ENCODE assay signal across 8 mouse cellular contexts in genomic region chr16:84774003-84774703, GRCm38 (mm10). TPM values are rescaled to one million over a fixed set of nuclear protein-coding genes. Genes with fewer than 3 reads are reported as not detected.
DNase-seq lines count a peak whose midpoint lies in the region; ATAC-seq and TF ChIP-seq lines count a peak whose summit lies in the region.

Jam2 (plus strand) TSS chr16:84774123.

- no peak for TF ChIP-seq CTCF in spleen, adult 2 months (IDR thresholded peaks at IDR 0.05; ENCODE audit: extremely low read depth, insufficient read depth, insufficient read length, insufficient replicate concordance)
- TF ChIP-seq CTCF in embryonic fibroblast, embryonic 13.5 days (IDR thresholded peaks at IDR 0.05; ENCODE audit: borderline replicate concordance, insufficient read depth, low read length): no peak

- TF ChIP-seq POLR2A in spleen, adult 2 months (IDR thresholded peaks at IDR 0.05; ENCODE audit: low read depth, low read length): no peak
- no peak for TF ChIP-seq POLR2A in embryonic fibroblast, embryonic 13.5 days (IDR thresholded peaks at IDR 0.05; ENCODE audit: low read depth, low read length)

- ATAC-seq in heart, embryonic 11.5 days (replicated peaks; ENCODE audit: insufficient number of reproducible peaks, low FRiP score, low TSS enrichment): peak; percentile 78
- peak; percentile 83 for ATAC-seq in kidney, embryonic 14.5 days (ENCODE audit: low FRiP score, low TSS enrichment)
- ATAC-seq in limb, embryonic 15.5 days (ENCODE audit: insufficient number of reproducible peaks, low FRiP score, low TSS enrichment, low read depth): peak; percentile 81
- ATAC-seq in midbrain, embryonic 15.5 days (replicated peaks): peak; percentile 88

- H3K27ac ChIP-seq in spleen, adult 2 months (ENCODE audit: insufficient read depth, low read length): peak within 1 kb of the TSS; percentile 50
- H3K27ac ChIP-seq in embryonic fibroblast, embryonic 13.5 days (ENCODE audit: insufficient read depth, low read length): no peak within 1 kb of the TSS
- H3K27ac ChIP-seq in heart, embryonic 11.5 days (ENCODE audit: low read depth, low read length): no peak within 1 kb of the TSS
- H3K27ac ChIP-seq in kidney, embryonic 14.5 days (ENCODE audit: low read depth, low read length): no peak within 1 kb of the TSS
- H3K27ac ChIP-seq in limb, embryonic 15.5 days: peak within 1 kb of the TSS; percentile 60; the same call in 1 of the 2 replicates
- H3K27ac ChIP-seq in midbrain, embryonic 15.5 days: peak within 1 kb of the TSS; percentile 87

- peaks cover 5% of the 10 kb centered on the region; the same call in 1 of the 2 replicates for H3K4me1 ChIP-seq in spleen, adult 2 months (ENCODE audit: control insufficient read depth, insufficient read depth, insufficient read length)
- peaks cover 2% of the 10 kb centered on the region; the same call in 1 of the 2 replicates for H3K4me1 ChIP-seq in embryonic fibroblast, embryonic 13.5 days (ENCODE audit: control insufficient read depth, insufficient read depth, low read length)
- peaks cover 2% of the 10 kb centered on the region; the same call in 1 of the 2 replicates for H3K4me1 ChIP-seq in heart, embryonic 11.5 days (ENCODE audit: control insufficient read depth, insufficient read depth, low read length)
- H3K4me1 ChIP-seq in kidney, embryonic 14.5 days (ENCODE audit: control insufficient read depth, insufficient read depth, low read length): 0 out of 2 replicates have a peak, but pooled peaks cover 3% of the 10 kb centered on the region
- H3K4me1 ChIP-seq in limb, embryonic 15.5 days: peaks cover 17% of the 10 kb centered on the region
- peaks cover 24% of the 10 kb centered on the region for H3K4me1 ChIP-seq in midbrain, embryonic 15.5 days

- DNase-seq in spleen, adult 2 months (ENCODE audit: low read depth in 1 of 2, low spot score in 2 of 2): no peak
- no peak for DNase-seq in spleen, postnatal 14 days (ENCODE audit: low spot score in 2 of 2)
- DNase-seq in spleen, postnatal 4 days (ENCODE audit: low spot score in 2 of 2): peak; percentile 14 to 64

- peak within 1 kb of the TSS; percentile 99 for H3K4me2 ChIP-seq in heart, embryonic 11.5 days
- H3K4me2 ChIP-seq in kidney, embryonic 14.5 days (replicated peaks; ENCODE audit: low read depth, low read length): peak within 1 kb of the TSS; percentile 99
- H3K4me2 ChIP-seq in limb, embryonic 15.5 days: peak within 1 kb of the TSS; percentile 93
- H3K4me2 ChIP-seq in midbrain, embryonic 15.5 days: peak within 1 kb of the TSS; percentile 98

- H3K9me3 ChIP-seq in heart, embryonic 11.5 days (replicated peaks; ENCODE audit: control insufficient read depth, low read length): no peaks in the 10 kb centered on the region
- H3K9me3 ChIP-seq in kidney, embryonic 14.5 days (ENCODE audit: control insufficient read depth, low read length): no peaks in the 10 kb centered on the region
- H3K9me3 ChIP-seq in limb, embryonic 15.5 days: no peaks in the 10 kb centered on the region
- no peaks in the 10 kb centered on the region for H3K9me3 ChIP-seq in midbrain, embryonic 15.5 days

- peak within 1 kb of the TSS; percentile 67 for H3K9ac ChIP-seq in heart, embryonic 11.5 days (ENCODE audit: low read depth, low read length)
- peak within 1 kb of the TSS; percentile 55 for H3K9ac ChIP-seq in kidney, embryonic 14.5 days (ENCODE audit: low read depth, low read length)
- peak within 1 kb of the TSS; percentile 46 for H3K9ac ChIP-seq in limb, embryonic 15.5 days
- H3K9ac ChIP-seq in midbrain, embryonic 15.5 days: peak within 1 kb of the TSS; percentile 77

- peak within 1 kb of the TSS; percentile 47 for H3K4me3 ChIP-seq in spleen, adult 2 months (ENCODE audit: extremely low read depth, insufficient read depth, insufficient read length)
- H3K4me3 ChIP-seq in embryonic fibroblast, embryonic 13.5 days (ENCODE audit: insufficient read depth, low read length): peak within 1 kb of the TSS; percentile 58
- H3K4me3 ChIP-seq in heart, embryonic 11.5 days (ENCODE audit: low read depth, low read length): peak within 1 kb of the TSS; percentile 58
- H3K4me3 ChIP-seq in kidney, embryonic 14.5 days (ENCODE audit: low read length): peak within 1 kb of the TSS; percentile 62
- peak within 1 kb of the TSS; percentile 62 for H3K4me3 ChIP-seq in limb, embryonic 15.5 days
- peak within 1 kb of the TSS; percentile 79 for H3K4me3 ChIP-seq in midbrain, embryonic 15.5 days

- WGBS in spleen, adult 2 months: 2% methylated on average over 43 of the region's 43 CpGs
- WGBS in heart, embryonic 11.5 days (ENCODE audit: insufficient replicate concordance): under 1% methylated on average over 43 of the region's 43 CpGs
- WGBS in kidney, embryonic 14.5 days: under 1% methylated on average over 41 of the region's 43 CpGs
- WGBS in limb, embryonic 15.5 days: under 1% methylated on average over 40 of the region's 43 CpGs
- under 1% methylated on average over 43 of the region's 43 CpGs for WGBS in midbrain, embryonic 15.5 days

- no peaks in the 10 kb centered on the region for H3K36me3 ChIP-seq in spleen, adult 2 months (ENCODE audit: control insufficient read depth, insufficient read depth, low read length)
- no peaks in the 10 kb centered on the region for H3K36me3 ChIP-seq in heart, embryonic 11.5 days (ENCODE audit: control insufficient read depth, insufficient read depth, low read length)
- no peaks in the 10 kb centered on the region for H3K36me3 ChIP-seq in kidney, embryonic 14.5 days (ENCODE audit: control insufficient read depth, insufficient read depth, low read length)
- no peaks in the 10 kb centered on the region for H3K36me3 ChIP-seq in limb, embryonic 15.5 days
- H3K36me3 ChIP-seq in midbrain, embryonic 15.5 days (replicated peaks): no peaks in the 10 kb centered on the region

- peaks cover 19% of the 10 kb centered on the region for H3K27me3 ChIP-seq in spleen, adult 2 months (ENCODE audit: control insufficient read depth, insufficient read depth, low read length)
- H3K27me3 ChIP-seq in heart, embryonic 11.5 days (ENCODE audit: control insufficient read depth, insufficient read depth, low read length): peaks cover 6% of the 10 kb centered on the region; the same call in 1 of the 2 replicates
- peaks cover 18% of the 10 kb centered on the region for H3K27me3 ChIP-seq in kidney, embryonic 14.5 days (ENCODE audit: control insufficient read depth, insufficient read depth, low read length)
- peaks cover 18% of the 10 kb centered on the region for H3K27me3 ChIP-seq in limb, embryonic 15.5 days
- H3K27me3 ChIP-seq in midbrain, embryonic 15.5 days (replicated peaks): no peaks in the 10 kb centered on the region

RNA-seq across cellular contexts. Expression of gene Jam2, which starts in this region (rescaled TPM):
- 2.3 and 2.5 TPM in 2 replicates for polyA plus RNA-seq in spleen, adult 2 months (2012; rRNA removed)
- 5.5 and 6.8 TPM in 2 replicates for polyA plus RNA-seq in embryonic fibroblast, embryonic 13.5 days (2011; ENCODE audit: insufficient read length, low read depth, missing spikeins)
- polyA plus RNA-seq in heart, embryonic 11.5 days (2014; fragmentation: Nextera tagmentation; extraction: Ambion mirVana): 8.1 and 9.8 TPM in 2 replicates
- 2.5 and 3.4 TPM in 2 replicates for polyA plus RNA-seq in kidney, embryonic 14.5 days (2014; fragmentation: Nextera tagmentation; extraction: Ambion mirVana)
- polyA plus RNA-seq in limb, embryonic 15.5 days (2015; fragmentation: Nextera tagmentation; extraction: Ambion mirVana): 13.8 and 15.6 TPM in 2 replicates
- polyA plus RNA-seq in midbrain, embryonic 15.5 days (2015; fragmentation: Nextera tagmentation; extraction: Ambion mirVana): 22.8 and 23.1 TPM in 2 replicates

Comparison
In these comparisons a context has a peak if more than half of its experiments do, and no peak if none do; other contexts are left out.
1. DNase-seq: peak in spleen, postnatal 4 days (2 of 2); none in spleen, adult 2 months (0 of 2) and spleen, postnatal 14 days (0 of 2).
2. H3K27ac ChIP-seq: peak in spleen, adult 2 months (single experiment), limb, embryonic 15.5 days (single experiment) and midbrain, embryonic 15.5 days (single experiment); none in embryonic fibroblast, embryonic 13.5 days (single experiment), heart, embryonic 11.5 days (single experiment) and kidney, embryonic 14.5 days (single experiment).
3. Peak in every context shown above with its lines, with median percentiles within 50 percentile points of each other: H3K4me3 ChIP-seq, ATAC-seq, H3K4me2 ChIP-seq and H3K9ac ChIP-seq.